Mouse (Mus musculus) cerebellum, postnatal 4 days (tissue): ENCODE data around the gene D130052B06Rik.

ENCODE experiments used
- DNase-seq, 2 experiments: peaks; one replicate each; pipeline ENCODE4 v3.0.0; 2022; ENCODE audit warnings: low spot score in 2 of 2, mixed read lengths in 1 of 2

D130052B06Rik gene

DNA sequence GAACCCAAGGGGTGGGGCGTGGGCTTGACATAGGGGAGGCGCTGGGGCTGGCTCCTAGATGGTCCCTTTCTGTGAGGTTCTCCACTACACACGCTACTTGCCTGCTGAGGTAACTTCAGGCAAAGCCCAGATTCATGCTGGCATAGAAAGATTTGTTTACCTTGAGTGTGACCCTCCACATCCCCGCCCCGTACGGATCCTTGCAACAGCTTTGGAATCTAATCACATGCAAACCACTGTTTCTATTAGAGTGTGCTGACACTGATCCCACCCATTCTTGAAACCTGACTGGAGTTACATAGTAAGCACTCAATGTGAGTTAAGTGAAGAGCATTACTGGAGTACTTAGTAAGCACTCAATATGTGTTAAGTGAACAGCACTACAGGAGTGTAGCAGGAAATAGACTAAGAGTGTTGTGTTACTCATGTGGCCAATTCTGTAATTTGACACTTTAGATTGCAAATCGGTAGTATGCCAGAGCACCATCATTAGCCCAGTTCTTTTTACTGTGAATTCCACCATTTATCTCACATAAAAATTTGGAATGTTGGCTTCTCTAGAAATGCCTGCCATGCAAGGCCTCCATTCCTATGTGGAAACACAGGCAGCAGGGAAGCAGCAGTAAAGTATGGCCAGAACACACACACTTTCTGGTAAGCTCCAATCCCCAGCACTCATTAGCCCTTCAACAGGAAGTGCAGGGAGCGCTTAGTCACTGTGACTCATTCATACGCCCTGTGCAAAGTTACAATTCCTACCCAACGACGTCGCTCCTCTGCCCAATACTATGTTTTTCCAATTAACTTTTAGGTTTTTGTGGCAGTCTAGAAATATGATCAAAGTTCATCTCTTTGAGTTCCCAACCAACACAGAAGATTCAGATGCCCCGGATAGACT, 61.2 kb downstream of the D130052B06Rik start:
- no peak for DNase-seq

DNA sequence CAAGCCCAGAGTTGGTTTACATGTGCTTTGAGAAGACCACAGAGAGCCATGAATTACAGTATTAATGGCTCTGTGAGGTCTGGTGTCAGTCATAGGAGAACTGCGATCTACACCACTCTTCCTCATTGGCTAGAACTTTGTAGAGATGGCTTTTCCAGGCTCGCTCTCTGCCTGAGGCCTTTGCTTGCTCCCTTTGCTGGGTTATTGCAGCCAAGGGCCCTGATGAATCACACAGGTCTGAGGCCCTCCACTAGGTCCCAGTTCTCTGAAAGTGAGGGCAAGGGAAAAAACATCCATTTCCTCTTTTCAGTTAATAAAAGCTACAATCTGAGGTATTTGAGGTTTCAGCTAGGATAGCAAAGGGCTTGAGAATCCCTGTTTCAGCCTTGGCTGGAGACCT, 64.5 kb downstream of the D130052B06Rik start:
- no peak for DNase-seq

DNA sequence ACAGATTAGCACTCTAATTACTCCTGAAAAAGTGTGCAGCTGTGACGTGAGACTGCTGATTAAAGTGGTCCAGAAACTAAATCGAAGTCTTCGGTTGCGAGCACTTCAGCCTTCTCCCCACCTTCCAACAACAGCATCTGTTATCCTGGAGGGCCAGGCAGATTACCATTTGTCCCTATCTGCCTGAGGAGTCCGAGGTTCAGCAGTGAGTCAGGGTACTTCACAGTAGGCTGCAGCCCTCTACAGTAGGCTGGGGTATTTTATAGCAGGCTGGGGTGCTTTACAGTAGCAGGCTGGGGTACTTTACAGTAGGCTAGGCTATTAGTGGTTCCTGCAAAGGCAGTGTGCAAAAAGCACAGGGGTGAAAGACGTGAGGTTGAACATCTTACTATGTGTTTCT, 69.3 kb downstream of the D130052B06Rik start:
- no peak for DNase-seq

DNA sequence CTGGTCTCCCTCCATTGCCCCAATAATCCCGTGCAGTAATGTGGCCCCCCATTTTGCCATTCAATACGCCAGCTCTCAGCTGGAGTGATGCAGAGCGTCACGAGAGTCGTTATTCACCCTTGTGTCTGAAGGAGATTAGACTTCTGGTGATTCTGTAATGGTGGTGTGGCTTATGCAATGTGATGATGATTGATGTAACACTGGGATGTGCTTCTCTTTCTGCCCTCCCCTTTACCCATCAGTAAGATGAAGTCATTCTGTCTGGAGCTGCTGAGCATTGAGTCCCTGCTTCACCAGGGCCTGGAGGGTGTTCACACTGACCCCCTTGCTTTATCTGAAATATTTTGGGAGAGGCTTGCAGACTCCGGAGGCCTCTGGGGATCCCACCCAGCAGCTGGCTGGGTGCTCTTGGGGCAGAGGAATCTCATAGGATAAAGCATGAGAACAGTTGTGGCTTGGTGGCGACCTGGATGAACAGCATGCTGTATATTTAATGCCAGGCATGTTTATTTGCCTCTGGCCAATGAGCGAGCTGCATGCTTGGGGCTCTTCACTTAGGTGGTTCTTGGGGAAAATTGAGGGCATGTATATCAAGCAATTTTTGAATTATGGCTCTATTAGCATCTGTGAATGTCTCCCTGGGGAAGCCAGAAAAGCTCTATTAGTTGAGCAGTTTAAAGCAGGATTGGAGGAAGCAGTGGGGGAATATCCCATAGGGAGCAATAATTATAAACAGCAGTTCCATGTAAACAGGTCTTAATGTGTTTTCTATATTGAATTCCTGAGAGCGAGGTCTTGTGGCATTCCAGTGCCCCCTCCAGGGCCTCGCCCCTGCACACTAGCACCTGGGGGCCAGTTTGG, 71.2 kb downstream of the D130052B06Rik start:
- DNase-seq, result no peak
